Mouse (Mus musculus) liver, embryonic 11.5 days (tissue): ENCODE measurements around the gene Adamtsl1. TPM values are rescaled to one million over a fixed set of nuclear protein-coding genes. Genes with fewer than 3 reads are reported as not detected.
A peak's percentile ranks its signal among the peaks of the same experiment; 100 is the strongest.

Experiments
- ATAC-seq: fragments of 200-750 bp; cut with Nextera tagmentation; replicated peaks from 2 replicates; pipeline ENCODE4 v1.8.0; 2017; ENCODE audit warnings: moderate number of reproducible peaks, mild to moderate bottlenecking, moderate TSS enrichment, moderate library complexity; ENCODE audit not compliant: low FRiP score
- DNase-seq: peaks from one replicate; pipeline ENCODE4 v3.0.0-alpha.2; 2017; ENCODE audit warnings: low spot score
- H3K27ac ChIP-seq: fragments of 300-500 bp; sonication (generic); 2 replicates; pipeline ENCODE4 v1.5.1; 2014; ENCODE audit warnings: mild to moderate bottlenecking, low read depth, low read length, control low read depth
- H3K27me3 ChIP-seq: fragments of 300-500 bp; sonication (generic); replicated peaks from 2 replicates; pipeline ENCODE4 v1.6.1; 2014; ENCODE audit warnings: low read length, mixed read lengths; ENCODE audit not compliant: control insufficient read depth, insufficient read depth
- H3K36me3 ChIP-seq: fragments of 300-500 bp; sonication (generic); 2 replicates; pipeline ENCODE4 v1.6.1; 2014; ENCODE audit warnings: mild to moderate bottlenecking, low read length, moderate library complexity, mixed read lengths; ENCODE audit not compliant: control insufficient read depth, insufficient read depth
- H3K4me1 ChIP-seq: fragments of 300-500 bp; sonication (generic); replicated peaks from 2 replicates; pipeline ENCODE4 v1.6.1; 2014; ENCODE audit warnings: low read length, mixed read lengths; ENCODE audit not compliant: control insufficient read depth, insufficient read depth
- H3K4me2 ChIP-seq: fragments of 300-500 bp; sonication (generic); 2 replicates; pipeline ENCODE4 v1.6.1; 2014; ENCODE audit warnings: mild to moderate bottlenecking, control low read depth, moderate library complexity
- H3K4me3 ChIP-seq: fragments of 300-500 bp; sonication (generic); 2 replicates; pipeline ENCODE4 v1.5.1; 2014; ENCODE audit warnings: low read depth, low read length, control low read depth
- H3K9ac ChIP-seq: fragments of 300-500 bp; sonication (generic); 2 replicates; pipeline ENCODE4 v1.6.1; 2014; ENCODE audit warnings: low read depth, low read length, control low read depth
- H3K9me3 ChIP-seq: fragments of 300-500 bp; sonication (generic); 2 replicates; pipeline ENCODE4 v1.6.1; 2016; ENCODE audit warnings: low read length, inconsistent platforms, mixed read lengths; ENCODE audit not compliant: control insufficient read depth
- WGBS: fragments of 180-500 bp; shearing (Covaris S2); extraction: QIAGEN DNeasy Blood & Tissue Kit; methylation state at CpG from one replicate; pipeline ENCODE4 v1.1.7; 2014; 5-methylcytosine and 5-hydroxymethylcytosine counted together
- polyA plus RNA-seq: library from polyadenylated mRNA; unstranded; fragments of >200 nt; fragmentation: Nextera tagmentation; extraction: Ambion mirVana; gene quantifications from 2 replicates; pipeline ENCODE4 v1.2.1, GENCODE M21; 2014

Gene Adamtsl1
- polyA plus RNA-seq = 2.9 and 4.9 TPM in 2 replicates

DNA sequence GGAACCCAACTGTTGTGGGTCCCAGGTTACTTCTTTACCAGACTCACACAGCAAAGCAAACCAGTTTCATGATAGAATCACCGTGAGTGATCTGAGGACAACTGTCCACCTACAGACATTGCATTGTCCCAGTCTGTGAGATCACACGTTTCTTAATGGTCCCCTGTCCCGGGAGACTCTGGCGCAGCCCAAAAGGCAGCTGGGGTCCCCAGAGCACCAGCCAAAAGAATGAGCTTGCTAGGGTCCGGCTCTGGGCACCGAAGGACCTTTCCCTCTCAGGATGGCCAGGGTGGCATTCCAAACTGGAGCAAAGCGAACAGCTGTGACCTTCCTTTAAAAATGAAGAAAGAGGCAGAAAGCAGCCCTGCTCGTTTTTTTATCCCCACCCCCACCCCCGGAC lies at the start of gene Adamtsl1:
Gene Adamtsl1 (plus strand): TSS at position 381 of the 400 bp plus-strand sequence.
- no peak within 1 kb of the TSS for H3K9ac ChIP-seq
- ATAC-seq (no peak), DNase-seq (no peak)
- H3K4me3 ChIP-seq = peak within 1 kb of the TSS; percentile 51
- 6% methylated on average over 9 of the region's 9 CpGs for WGBS
- H3K27me3 ChIP-seq = peaks cover 5% of the 10 kb centered on the region
- H3K4me1 ChIP-seq = no peaks in the 10 kb centered on the region
- peak within 1 kb of the TSS; percentile 79 for H3K4me2 ChIP-seq
- H3K36me3 ChIP-seq = no peaks in the 10 kb centered on the region
- no peaks in the 10 kb centered on the region for H3K9me3 ChIP-seq
- H3K27ac ChIP-seq = no peak within 1 kb of the TSS

- Histone ChIP-seq H3K9ac (no peak overlapping the region), H3K9me3 (no peaks in the 10 kb centered on the region), H3K4me1 (no peaks in the 10 kb centered on the region), H3K36me3 (no peaks in the 10 kb centered on the region), H3K27me3 (no peaks in the 10 kb centered on the region), H3K27ac (no peak overlapping the region), H3K4me2 (no peak overlapping the region), H3K4me3 (no peak overlapping the region)
- WGBS = 97% methylated on average over 6 of the region's 6 CpGs
- ATAC-seq = no peak
- DNase-seq = no peak
Measured at GRCm38 (mm10) chr4:85483586-85483985, 30.4 kb upstream of the Adamtsl1 start.

GRCm38 (mm10) chr4:85486316-85486946 lies 27.5 kb upstream of the Adamtsl1 start:
- WGBS = 83% methylated on average over 10 of the region's 10 CpGs
- no peak for DNase-seq
- no peaks in the 10 kb centered on the region for H3K27me3 ChIP-seq
- no peak for ATAC-seq
- no peaks in the 10 kb centered on the region for H3K9me3 ChIP-seq
- no peak overlapping the region for H3K27ac ChIP-seq
- no peaks in the 10 kb centered on the region for H3K36me3 ChIP-seq
- H3K4me2 ChIP-seq = no peak overlapping the region
- H3K4me1 ChIP-seq = no peaks in the 10 kb centered on the region
- H3K9ac ChIP-seq = no peak overlapping the region
- H3K4me3 ChIP-seq = no peak overlapping the region

DNA sequence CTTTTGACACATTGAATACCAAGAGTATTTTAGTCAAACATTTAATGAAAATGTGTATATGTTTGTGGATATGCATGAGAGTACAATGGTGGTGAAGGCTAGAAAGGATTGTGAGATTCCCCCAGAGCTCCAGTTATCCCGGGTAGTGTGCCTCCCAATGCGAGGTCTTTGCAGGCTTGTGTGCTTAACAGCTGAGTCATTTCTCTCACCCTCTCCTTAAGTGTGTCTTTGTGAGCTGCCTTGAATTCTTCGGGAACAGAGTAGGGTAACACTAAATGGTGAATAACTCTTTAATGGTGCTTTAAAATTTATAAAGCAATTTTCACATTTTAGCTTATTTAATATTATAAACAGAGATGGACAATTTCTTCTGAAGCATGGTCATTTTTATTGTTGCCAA lies 8.3 kb upstream of the Adamtsl1 start:
- DNase-seq = no peak
- WGBS = 65% methylated on average over 3 of the region's 3 CpGs

DNA sequence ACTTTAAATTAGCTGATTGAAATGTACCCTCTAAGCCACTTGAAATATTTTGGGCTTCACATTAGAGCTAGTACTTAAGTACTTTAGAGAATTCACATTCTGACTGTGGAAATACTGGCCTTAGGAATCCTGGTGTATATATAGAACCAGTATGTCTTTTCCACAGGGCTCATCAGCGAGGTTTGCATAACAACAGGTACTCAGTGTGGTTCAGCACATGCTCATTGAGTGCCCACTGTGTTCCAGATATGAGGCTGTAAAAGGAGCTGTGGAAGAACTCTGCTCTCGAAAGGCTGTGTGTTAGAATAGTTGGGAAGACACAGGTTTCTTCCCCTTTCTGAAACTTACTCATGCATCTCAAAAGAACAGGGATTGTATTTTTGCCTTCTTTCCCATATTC lies 7.0 kb upstream of the Adamtsl1 start:
- H3K4me1 ChIP-seq = no peaks in the 10 kb centered on the region
- no peaks in the 10 kb centered on the region for H3K36me3 ChIP-seq
- H3K27ac ChIP-seq = no peak overlapping the region
- no peak for DNase-seq
- no peak overlapping the region for H3K4me3 ChIP-seq
- H3K4me2 ChIP-seq = no peak overlapping the region
- ATAC-seq = no peak
- no peaks in the 10 kb centered on the region for H3K9me3 ChIP-seq
- no peak overlapping the region for H3K9ac ChIP-seq
- H3K27me3 ChIP-seq = no peaks in the 10 kb centered on the region
- WGBS = 57% methylated on average over 2 of the region's 2 CpGs

More for the DNA sequence above, 8.3 kb upstream of the Adamtsl1 start:
- Histone ChIP-seq H3K27me3 (no peaks in the 10 kb centered on the region), H3K27ac (no peak overlapping the region), H3K36me3 (no peaks in the 10 kb centered on the region), H3K9me3 (no peaks in the 10 kb centered on the region), H3K4me3 (no peak overlapping the region), H3K4me2 (no peak overlapping the region), H3K9ac (no peak overlapping the region), H3K4me1 (no peaks in the 10 kb centered on the region)
- ATAC-seq = no peak

- Histone ChIP-seq H3K4me1 (no peaks in the 10 kb centered on the region), H3K27ac (no peak overlapping the region), H3K27me3 (no peaks in the 10 kb centered on the region), H3K36me3 (no peaks in the 10 kb centered on the region), H3K9me3 (no peaks in the 10 kb centered on the region), H3K4me2 (no peak overlapping the region), H3K9ac (no peak overlapping the region), H3K4me3 (no peak overlapping the region)
- DNase-seq (no peak), ATAC-seq (no peak)
- 74% methylated on average over 5 of the region's 5 CpGs for WGBS
Measured at GRCm38 (mm10) chr4:85507491-85507890, 6.5 kb upstream of the Adamtsl1 start.

DNA sequence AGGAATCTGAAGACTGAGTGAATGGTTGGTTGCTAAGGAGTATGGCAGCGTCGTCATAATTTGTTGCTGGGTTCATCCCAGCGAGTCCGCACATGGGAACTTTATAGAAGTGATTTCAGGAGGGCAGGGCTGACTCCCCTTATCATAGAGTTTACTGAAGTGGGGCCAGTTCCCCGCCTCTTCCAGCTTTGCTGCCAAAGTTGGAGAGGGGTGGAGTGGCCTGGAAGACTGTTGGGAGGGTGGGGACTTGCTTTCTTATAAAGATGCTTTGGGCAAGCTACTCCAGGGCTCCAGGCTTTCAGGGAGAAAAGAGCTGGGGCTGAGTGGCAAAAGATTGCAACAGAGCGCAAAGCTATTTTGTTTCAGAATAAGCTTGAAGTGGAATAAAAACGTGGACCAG lies 684 bp upstream of the Adamtsl1 start:
- Histone ChIP-seq H3K9ac (no peak overlapping the region), H3K27me3 (peaks cover 5% of the 10 kb centered on the region), H3K27ac (no peak overlapping the region), H3K4me1 (no peaks in the 10 kb centered on the region), H3K9me3 (no peaks in the 10 kb centered on the region), H3K4me3 (no peak overlapping the region), H3K36me3 (no peaks in the 10 kb centered on the region), H3K4me2 (peak overlapping the region; percentile 79)
- ATAC-seq (no peak), DNase-seq (no peak)
- WGBS = 41% methylated on average over 7 of the region's 7 CpGs

GRCm38 (mm10) chr4:85514205-85514681 lies 271 bp downstream of the Adamtsl1 start:
- under 1% methylated on average over 33 of the region's 33 CpGs for WGBS
- H3K9me3 ChIP-seq = no peaks in the 10 kb centered on the region
- H3K36me3 ChIP-seq = no peaks in the 10 kb centered on the region
- DNase-seq (peak; percentile 54), ATAC-seq (peak; percentile 77)
- H3K9ac ChIP-seq = no peak overlapping the region
- H3K4me3 ChIP-seq = peak overlapping the region; percentile 51
- H3K27me3 ChIP-seq = peaks cover 5% of the 10 kb centered on the region
- no peak overlapping the region for H3K27ac ChIP-seq
- H3K4me2 ChIP-seq = peak overlapping the region; percentile 79
- no peaks in the 10 kb centered on the region for H3K4me1 ChIP-seq

DNA sequence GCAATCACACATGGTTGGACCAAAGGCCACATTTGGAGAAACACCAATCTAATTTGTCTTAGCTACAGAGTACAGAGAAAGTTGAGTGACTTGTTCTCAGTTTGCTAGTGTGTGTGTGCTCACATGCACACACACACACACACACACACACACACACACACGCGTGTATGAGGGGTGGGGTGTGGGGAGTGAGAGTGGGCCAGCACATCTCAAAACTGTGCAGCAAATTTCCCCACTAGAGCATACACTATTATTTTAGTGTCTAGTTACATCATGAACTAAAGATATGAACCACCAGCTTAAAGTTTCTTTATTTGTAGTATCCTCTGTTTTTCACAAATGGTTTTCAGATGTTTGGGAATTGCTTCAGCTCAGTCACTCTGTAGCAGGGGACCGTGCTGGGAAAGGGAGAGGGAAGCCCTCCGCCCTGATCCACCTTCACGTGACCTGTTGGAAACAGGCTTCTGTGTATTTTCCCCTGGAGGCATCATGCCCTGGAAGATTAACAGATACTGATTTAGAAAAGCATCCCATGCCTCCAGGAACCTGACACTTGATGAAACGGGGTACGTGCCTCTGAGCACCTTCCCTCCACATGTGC lies 13.1 kb downstream of the Adamtsl1 start:
- Histone ChIP-seq H3K27me3 (no peaks in the 10 kb centered on the region), H3K36me3 (no peaks in the 10 kb centered on the region), H3K4me2 (no peak overlapping the region), H3K9ac (no peak overlapping the region), H3K4me3 (no peak overlapping the region), H3K9me3 (no peaks in the 10 kb centered on the region), H3K27ac (no peak overlapping the region), H3K4me1 (no peaks in the 10 kb centered on the region)
- WGBS = 85% methylated on average over 7 of the region's 7 CpGs
- no peak for ATAC-seq
- DNase-seq = no peak
